Mouse (Mus musculus): ENCODE results near the gene Tmed1.

GRCm38 (mm10) chr9:21511052-21511451, 1.0 kb upstream of the Tmed1 start:
- TF ChIP-seq CTCF (conservative IDR thresholded peaks at IDR 0.05; ENCODE audit: insufficient read depth, insufficient read length, low read depth, low read length), result no peak
- no peak for TF ChIP-seq POLR2A (IDR thresholded peaks at IDR 0.05; ENCODE audit: low read depth, low read length)

Data from kidney, adult 2 months (tissue).